Mouse (Mus musculus): Measurements from ENCODE around the gene Cdkl3. TPM values are rescaled to one million over a fixed set of nuclear protein-coding genes. Genes with fewer than 3 reads are reported as not detected.
"Not testable (repeated sequence)": the region's sequence is repeated elsewhere in the genome, so short reads cannot be mapped to it uniquely, and the experiment has no call there.

Cdkl3 gene
- polyA plus RNA-seq, 1 experiment from 2014 or later: 10.6 TPM

GRCm38 (mm10) chr11:52105503-52105902 lies 101.5 kb downstream of the Cdkl3 start:
- Histone ChIP-seq H3K27ac (no peak overlapping the region), H3K27me3 (ENCODE audit: insufficient read depth, low read length) (no peaks in the 10 kb centered on the region), H3K4me2 (ENCODE audit: low read length) (no peak overlapping the region), H3K9ac (ENCODE audit: low read depth, low read length) (no peak overlapping the region), H3K9me3 (replicated peaks; ENCODE audit: low read length) (no peaks in the 10 kb centered on the region), H3K4me1 (replicated peaks; ENCODE audit: insufficient read depth, low read length) (peaks cover 20% of the 10 kb centered on the region; the same call in 1 of the 2 replicates), H3K4me3 (replicated peaks; ENCODE audit: low read depth, low read length) (no peak overlapping the region), H3K36me3 (ENCODE audit: insufficient read depth, low read length) (no peaks in the 10 kb centered on the region)
- DNase-seq (ENCODE audit: low spot score): no peak
- no peak for TF ChIP-seq CTCF (IDR thresholded peaks at IDR 0.05; ENCODE audit: low read depth)
- no peak for ATAC-seq (replicated peaks; ENCODE audit: low FRiP score, low read depth)

GRCm38 (mm10) chr11:52106037-52106436 lies 102.0 kb downstream of the Cdkl3 start:
- no peaks in the 10 kb centered on the region for H3K9me3 ChIP-seq (replicated peaks; ENCODE audit: low read length)
- TF ChIP-seq CTCF (IDR thresholded peaks at IDR 0.05; ENCODE audit: low read depth): no peak
- no peaks in the 10 kb centered on the region for H3K27me3 ChIP-seq (ENCODE audit: insufficient read depth, low read length)
- 69% methylated on average over 2 of the region's 2 CpGs for WGBS
- peaks cover 15% of the 10 kb centered on the region; the same call in 1 of the 2 replicates for H3K4me1 ChIP-seq (replicated peaks; ENCODE audit: insufficient read depth, low read length)
- no peak overlapping the region for H3K27ac ChIP-seq
- H3K4me2 ChIP-seq (ENCODE audit: low read length): no peak overlapping the region
- ATAC-seq (replicated peaks; ENCODE audit: low FRiP score, low read depth) (no peak), DNase-seq (ENCODE audit: low spot score) (no peak)
- no peak overlapping the region for H3K4me3 ChIP-seq (replicated peaks; ENCODE audit: low read depth, low read length)
- no peak overlapping the region for H3K9ac ChIP-seq (ENCODE audit: low read depth, low read length)
- H3K36me3 ChIP-seq (ENCODE audit: insufficient read depth, low read length): no peaks in the 10 kb centered on the region

- Histone ChIP-seq H3K4me2 (ENCODE audit: low read length) (no peak overlapping the region), H3K4me3 (replicated peaks; ENCODE audit: low read depth, low read length) (no peak overlapping the region), H3K4me1 (replicated peaks; ENCODE audit: insufficient read depth, low read length) (peaks cover 11% of the 10 kb centered on the region; the same call in 1 of the 2 replicates), H3K36me3 (ENCODE audit: insufficient read depth, low read length) (no peaks in the 10 kb centered on the region), H3K27ac (no peak overlapping the region), H3K27me3 (ENCODE audit: insufficient read depth, low read length) (no peaks in the 10 kb centered on the region), H3K9me3 (replicated peaks; ENCODE audit: low read length) (no peaks in the 10 kb centered on the region), H3K9ac (ENCODE audit: low read depth, low read length) (no peak overlapping the region)
- DNase-seq (ENCODE audit: low spot score): no peak
- no peak for TF ChIP-seq CTCF (IDR thresholded peaks at IDR 0.05; ENCODE audit: low read depth)
- WGBS: 97% methylated on average over 1 of the region's 1 CpGs
- no peak for ATAC-seq (replicated peaks; ENCODE audit: low FRiP score, low read depth)
These were observed 102.4 kb downstream of the Cdkl3 start for GRCm38 (mm10) chr11:52106438-52106837.

- peaks cover 3% of the 10 kb centered on the region; the same call in 1 of the 2 replicates for H3K36me3 ChIP-seq (ENCODE audit: insufficient read depth, low read length)
- WGBS: 89% methylated on average over 5 of the region's 5 CpGs
- H3K27ac ChIP-seq: no peak overlapping the region
- H3K27me3 ChIP-seq (ENCODE audit: insufficient read depth, low read length): no peaks in the 10 kb centered on the region
- no peaks in the 10 kb centered on the region for H3K9me3 ChIP-seq (replicated peaks; ENCODE audit: low read length)
- DNase-seq (ENCODE audit: low spot score): no peak
- H3K4me1 ChIP-seq (replicated peaks; ENCODE audit: insufficient read depth, low read length): peaks cover 9% of the 10 kb centered on the region; the same call in 1 of the 2 replicates
- H3K4me2 ChIP-seq (ENCODE audit: low read length): no peak overlapping the region
- no peak for TF ChIP-seq CTCF (IDR thresholded peaks at IDR 0.05; ENCODE audit: low read depth)
- H3K9ac ChIP-seq (ENCODE audit: low read depth, low read length): no peak overlapping the region
- H3K4me3 ChIP-seq (replicated peaks; ENCODE audit: low read depth, low read length): no peak overlapping the region
- ATAC-seq (replicated peaks; ENCODE audit: low FRiP score, low read depth): no peak
These were observed 104.8 kb downstream of the Cdkl3 start for GRCm38 (mm10) chr11:52108796-52109195.

GRCm38 (mm10) chr11:52109421-52109820 lies 105.4 kb downstream of the Cdkl3 start:
- 70% methylated on average over 1 of the region's 1 CpGs for WGBS

GRCm38 (mm10) chr11:52115479-52115878 lies 111.5 kb downstream of the Cdkl3 start:
- DNase-seq (ENCODE audit: low spot score): no peak
- no peak overlapping the region for H3K4me3 ChIP-seq (replicated peaks; ENCODE audit: low read depth, low read length)
- no peak for ATAC-seq (replicated peaks; ENCODE audit: low FRiP score, low read depth)
- no peak overlapping the region for H3K9ac ChIP-seq (ENCODE audit: low read depth, low read length)
- 94% methylated on average over 3 of the region's 3 CpGs for WGBS
- H3K4me2 ChIP-seq (ENCODE audit: low read length): no peak overlapping the region
- H3K36me3 ChIP-seq (ENCODE audit: insufficient read depth, low read length): peaks cover 46% of the 10 kb centered on the region
- H3K9me3 ChIP-seq (replicated peaks; ENCODE audit: low read length): no peaks in the 10 kb centered on the region
- no peaks in the 10 kb centered on the region for H3K27me3 ChIP-seq (ENCODE audit: insufficient read depth, low read length)
- no peak for TF ChIP-seq CTCF (IDR thresholded peaks at IDR 0.05; ENCODE audit: low read depth)
- H3K27ac ChIP-seq: no peak overlapping the region
- no peaks in the 10 kb centered on the region for H3K4me1 ChIP-seq (replicated peaks; ENCODE audit: insufficient read depth, low read length)

More at GRCm38 (mm10) chr11:52109421-52109820, 105.4 kb downstream of the Cdkl3 start:
- Histone ChIP-seq H3K9me3 (replicated peaks; ENCODE audit: low read length) (no peaks in the 10 kb centered on the region), H3K27ac (no peak overlapping the region), H3K27me3 (ENCODE audit: insufficient read depth, low read length) (no peaks in the 10 kb centered on the region), H3K36me3 (ENCODE audit: insufficient read depth, low read length) (peaks cover 3% of the 10 kb centered on the region; the same call in 1 of the 2 replicates), H3K4me3 (replicated peaks; ENCODE audit: low read depth, low read length) (no peak overlapping the region), H3K9ac (ENCODE audit: low read depth, low read length) (no peak overlapping the region), H3K4me2 (ENCODE audit: low read length) (no peak overlapping the region), H3K4me1 (replicated peaks; ENCODE audit: insufficient read depth, low read length) (peaks cover 9% of the 10 kb centered on the region; the same call in 1 of the 2 replicates)
- TF ChIP-seq CTCF (IDR thresholded peaks at IDR 0.05; ENCODE audit: low read depth): no peak
- ATAC-seq (replicated peaks; ENCODE audit: low FRiP score, low read depth) (no peak), DNase-seq (ENCODE audit: low spot score) (no peak)

GRCm38 (mm10) chr11:52116117-52116516 lies 112.1 kb downstream of the Cdkl3 start:
- H3K4me2 ChIP-seq (ENCODE audit: low read length); H3K4me1 ChIP-seq (replicated peaks; ENCODE audit: insufficient read depth, low read length); ATAC-seq (replicated peaks; ENCODE audit: low FRiP score, low read depth); H3K27ac ChIP-seq; H3K4me3 ChIP-seq (replicated peaks; ENCODE audit: low read depth, low read length); DNase-seq (ENCODE audit: low spot score); H3K9ac ChIP-seq (ENCODE audit: low read depth, low read length); H3K9me3 ChIP-seq (replicated peaks; ENCODE audit: low read length); H3K27me3 ChIP-seq (ENCODE audit: insufficient read depth, low read length): not testable (repeated sequence)
- WGBS: 93% methylated on average over 6 of the region's 6 CpGs
- peaks cover 50% of the 10 kb centered on the region for H3K36me3 ChIP-seq (ENCODE audit: insufficient read depth, low read length)

Data from kidney, postnatal 0 days (tissue).